Mouse (Mus musculus) lung, postnatal 0 days (tissue): ENCODE results near the gene Zfp655. TPM values are rescaled to one million over a fixed set of nuclear protein-coding genes. Genes with fewer than 3 reads are reported as not detected.

Experiments used
- ATAC-seq: fragments of 200-750 bp; cut with Nextera tagmentation; 2 replicates; pipeline ENCODE4 v1.8.0; 2017; ENCODE audit warnings: moderate library complexity
- DNase-seq: peaks from one replicate; pipeline ENCODE4 v3.0.0-alpha.2; 2016; ENCODE audit warnings: low spot score
- H3K27ac ChIP-seq: fragments of 300-500 bp; sonication (generic); 2 replicates; pipeline ENCODE4 v1.5.1; 2014; ENCODE audit warnings: antibody characterized with exemption, mild to moderate bottlenecking, low read length, mixed read lengths
- H3K27me3 ChIP-seq: fragments of 300-500 bp; sonication (generic); replicated peaks from 2 replicates; pipeline ENCODE4 v1.6.1; 2014; ENCODE audit warnings: low read length, mixed read lengths; ENCODE audit not compliant: insufficient read depth
- H3K36me3 ChIP-seq: fragments of 300-500 bp; sonication (generic); 2 replicates; pipeline ENCODE4 v1.6.1; 2014; ENCODE audit warnings: low read length, mixed read lengths; ENCODE audit not compliant: insufficient read depth
- H3K4me1 ChIP-seq: fragments of 300-500 bp; sonication (generic); 2 replicates; pipeline ENCODE4 v1.6.1; 2014; ENCODE audit warnings: antibody characterized with exemption, low read depth, low read length, mixed read lengths; ENCODE audit not compliant: insufficient read depth
- H3K4me2 ChIP-seq: fragments of 300-500 bp; sonication (generic); replicated peaks from 2 replicates; pipeline ENCODE4 v1.6.1; 2014; ENCODE audit warnings: low read depth, mild to moderate bottlenecking, low read length, moderate library complexity, mixed read lengths
- H3K4me3 ChIP-seq: fragments of 300-500 bp; sonication (generic); 2 replicates; pipeline ENCODE4 v1.5.1; 2014; ENCODE audit warnings: low read depth, low read length
- H3K9ac ChIP-seq: fragments of 300-500 bp; sonication (generic); replicated peaks from 2 replicates; pipeline ENCODE4 v1.6.1; 2014; ENCODE audit warnings: low read depth, mild to moderate bottlenecking
- H3K9me3 ChIP-seq: fragments of 300-500 bp; sonication (generic); 2 replicates; pipeline ENCODE4 v1.6.1; 2016; ENCODE audit warnings: low read length, mixed read lengths
- CTCF ChIP-seq: IDR thresholded peaks from 2 replicates; pipeline ENCODE4 v1.5.1; 2016; ENCODE audit warnings: antibody characterized with exemption, mild to moderate bottlenecking
- EP300 ChIP-seq: IDR thresholded peaks from 2 replicates; pipeline ENCODE4 v1.6.1; 2016; ENCODE audit warnings: antibody characterized with exemption, mild to moderate bottlenecking, control low read depth
- WGBS: fragments of 180-500 bp; shearing (Covaris S2); extraction: QIAGEN DNeasy Blood & Tissue Kit; methylation state at CpG from one replicate; pipeline ENCODE4 v1.1.7; 2014; 5-methylcytosine and 5-hydroxymethylcytosine counted together
- polyA plus RNA-seq: library from polyadenylated mRNA; unstranded; fragments of >200 nt; fragmentation: Nextera tagmentation; extraction: Ambion mirVana; gene quantifications from 2 replicates; pipeline ENCODE4 v1.2.1, GENCODE M21; 2015

Gene Zfp655
- polyA plus RNA-seq, 1 experiment from 2014 or later: 32.1 TPM

DNA sequence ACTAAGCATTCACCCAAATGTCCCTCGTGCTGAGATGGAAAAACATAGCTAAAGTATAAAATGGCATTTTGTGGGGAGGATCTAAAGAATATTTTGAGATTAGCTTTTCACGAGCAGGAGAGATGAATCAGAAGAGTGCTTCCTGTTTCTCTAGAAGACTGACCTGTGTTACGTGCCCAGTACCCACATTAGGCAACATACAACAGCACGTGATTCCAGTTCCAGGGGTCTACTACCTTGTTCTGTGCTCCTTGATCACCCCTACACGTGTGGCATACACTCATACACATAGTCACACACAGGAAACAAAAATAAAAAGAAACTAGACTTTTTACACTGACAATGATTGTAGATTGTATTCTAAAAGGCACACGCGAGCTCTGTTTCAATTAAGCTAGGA lies 31.1 kb upstream of the Zfp655 start:
- WGBS: 76% methylated on average over 7 of the region's 7 CpGs
- Histone ChIP-seq H3K4me2 (peak overlapping the region; percentile 91; the same call in 1 of the 2 replicates), H3K9me3 (no peaks in the 10 kb centered on the region), H3K36me3 (peaks cover 18% of the 10 kb centered on the region; the same call in 1 of the 2 replicates), H3K4me1 (peaks cover 7% of the 10 kb centered on the region; the same call in 1 of the 2 replicates), H3K27me3 (no peaks in the 10 kb centered on the region), H3K4me3 (no peak overlapping the region), H3K9ac (0 out of 2 replicates have a peak overlapping the region, but pooled peaks have one; percentile 23), H3K27ac (no peak overlapping the region)
- ATAC-seq: no peak
- DNase-seq: no peak
- TF ChIP-seq CTCF: no peak
- TF ChIP-seq EP300: no peak

DNA sequence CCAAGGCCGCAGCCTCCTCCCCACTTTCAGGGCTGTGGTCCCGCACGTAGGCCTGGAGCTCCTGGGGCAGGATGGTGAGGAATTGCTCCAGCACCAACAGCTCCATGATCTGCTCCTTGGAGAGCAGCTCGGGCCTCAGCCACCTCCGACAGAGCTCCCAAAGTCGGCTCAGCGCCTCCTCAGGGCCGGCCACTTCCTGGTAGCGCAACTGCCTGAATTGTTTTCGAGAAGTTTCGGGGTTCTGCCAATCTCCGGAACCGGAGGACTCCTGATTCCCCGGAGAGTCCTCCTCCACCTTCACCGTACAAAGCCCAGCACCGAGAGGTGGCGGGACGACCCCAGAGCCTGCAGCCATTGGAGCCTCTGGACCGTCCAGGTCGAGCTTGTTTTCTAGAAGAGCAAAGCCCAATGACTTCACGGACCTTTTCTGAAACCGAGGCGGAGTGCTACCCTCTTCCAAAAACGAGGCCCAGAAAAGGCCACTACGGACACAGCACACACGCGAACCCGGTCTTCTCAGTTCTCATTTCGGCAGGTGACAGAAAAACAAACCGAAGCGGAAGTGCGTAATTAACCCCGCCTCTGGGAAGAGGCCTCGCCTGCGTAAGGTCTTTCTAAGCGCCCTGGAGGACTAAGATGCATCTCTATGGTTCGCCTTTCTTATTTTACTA lies 30.1 kb upstream of the Zfp655 start, which contains the start of gene Zkscan14:
Gene Zkscan14 (minus strand): TSS at position 548 of the 671 bp plus-strand sequence.
- peak within 1 kb of the TSS; percentile 89 for H3K4me3 ChIP-seq
- ATAC-seq: peak; percentile 7; the same call in 1 of the 2 replicates

DNA sequence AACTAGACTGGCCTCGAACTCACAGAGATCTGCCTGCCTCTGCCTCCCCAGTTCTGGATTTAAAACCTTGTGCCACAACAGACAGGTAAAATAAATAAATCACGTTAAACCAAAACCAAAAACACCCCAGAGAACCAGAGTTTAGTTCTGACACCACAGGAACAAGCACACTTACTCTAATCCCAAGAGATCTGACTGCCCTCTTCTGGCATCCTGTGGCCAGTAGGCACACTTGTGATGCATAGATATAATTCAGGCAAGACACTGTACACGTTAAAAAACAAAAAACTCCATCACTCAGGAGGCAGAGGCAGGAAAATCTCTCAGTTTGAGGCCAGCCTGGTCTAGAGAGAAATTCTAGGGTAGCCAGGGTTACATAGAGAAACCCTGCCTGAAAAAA lies 29.1 kb upstream of the Zfp655 start:
- no peaks in the 10 kb centered on the region for H3K27me3 ChIP-seq
- DNase-seq: no peak
- ATAC-seq: no peak
- H3K4me3 ChIP-seq: no peak overlapping the region
- TF ChIP-seq CTCF: 0 out of 2 replicates have a peak, but pooled peaks have one; percentile 12
- TF ChIP-seq EP300: no peak
- peaks cover 7% of the 10 kb centered on the region; the same call in 1 of the 2 replicates for H3K4me1 ChIP-seq
- H3K36me3 ChIP-seq: 0 out of 2 replicates have a peak, but pooled peaks cover 7% of the 10 kb centered on the region
- H3K9ac ChIP-seq: no peak overlapping the region
- no peak overlapping the region for H3K4me2 ChIP-seq
- H3K27ac ChIP-seq: no peak overlapping the region
- no peaks in the 10 kb centered on the region for H3K9me3 ChIP-seq
- WGBS: 44% methylated on average over 3 of the region's 3 CpGs

More for the DNA sequence above, 30.1 kb upstream of the Zfp655 start, which contains the start of gene Zkscan14:
- Histone ChIP-seq H3K27me3 (no peaks in the 10 kb centered on the region), H3K9me3 (no peaks in the 10 kb centered on the region), H3K4me1 (peaks cover 7% of the 10 kb centered on the region; the same call in 1 of the 2 replicates), H3K27ac (peak within 1 kb of the TSS; percentile 96), H3K4me2 (peak within 1 kb of the TSS; percentile 91), H3K9ac (peak within 1 kb of the TSS; percentile 94), H3K36me3 (0 out of 2 replicates have a peak, but pooled peaks cover 8% of the 10 kb centered on the region)
- peak; percentile 95 for DNase-seq
- 2% methylated on average over 37 of the region's 37 CpGs for WGBS
- TF ChIP-seq CTCF (no peak), EP300 (peak; percentile 37; the same call in 1 of the 2 replicates)

DNA sequence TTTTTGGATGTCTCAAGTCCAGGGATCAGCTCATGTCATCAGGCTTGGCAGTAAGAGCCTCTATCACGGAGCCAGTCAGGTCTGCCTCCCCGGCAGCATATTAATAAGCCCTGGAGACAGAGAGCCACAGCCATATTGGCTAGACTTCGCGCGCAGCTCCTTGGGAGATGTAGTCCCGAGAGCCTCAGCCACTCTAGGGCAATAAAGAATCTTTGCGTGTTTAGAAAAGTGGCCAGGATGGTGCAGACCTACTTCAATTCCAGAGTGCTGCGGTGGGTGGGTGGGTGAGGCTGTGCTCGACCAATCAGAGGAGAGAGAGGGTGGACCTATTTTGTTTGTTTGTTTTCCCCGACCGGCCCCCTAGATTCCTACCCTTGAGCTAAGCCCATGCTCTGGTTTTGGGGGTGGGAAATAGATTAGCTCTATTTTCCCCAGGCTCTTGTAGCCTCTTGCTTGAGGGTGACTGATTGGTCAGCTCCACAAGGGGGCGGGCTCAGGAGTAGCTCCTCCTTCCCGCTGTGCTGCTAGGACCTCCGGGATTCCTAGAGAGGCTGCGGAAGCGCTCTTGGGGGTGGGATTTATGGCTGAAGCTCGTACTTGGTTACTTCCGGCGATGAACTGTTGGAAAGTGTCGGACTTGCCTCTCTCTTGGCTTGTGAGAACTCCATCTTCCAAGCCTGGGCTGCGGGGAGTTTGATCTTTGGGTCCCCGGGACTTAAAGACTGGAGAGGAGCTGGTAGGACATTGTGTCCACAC lies 27.4 kb upstream of the Zfp655 start, which contains the start of gene Zkscan5:
Gene Zkscan5 (plus strand): TSS at position 627 of the 756 bp plus-strand sequence.
- Histone ChIP-seq H3K27ac (peak within 1 kb of the TSS; percentile 91), H3K9ac (peak within 1 kb of the TSS; percentile 58), H3K4me3 (peak within 1 kb of the TSS; percentile 58), H3K4me1 (peaks cover 7% of the 10 kb centered on the region; the same call in 1 of the 2 replicates), H3K27me3 (no peaks in the 10 kb centered on the region), H3K9me3 (no peaks in the 10 kb centered on the region), H3K4me2 (peak within 1 kb of the TSS; percentile 61), H3K36me3 (no peaks in the 10 kb centered on the region)
- WGBS: under 1% methylated on average over 22 of the region's 22 CpGs
- TF ChIP-seq EP300 (peak; percentile 64; the same call in 1 of the 2 replicates), CTCF (no peak; the same call in 1 of the 2 replicates)
- ATAC-seq (peak; percentile 95), DNase-seq (peak; percentile 99)

DNA sequence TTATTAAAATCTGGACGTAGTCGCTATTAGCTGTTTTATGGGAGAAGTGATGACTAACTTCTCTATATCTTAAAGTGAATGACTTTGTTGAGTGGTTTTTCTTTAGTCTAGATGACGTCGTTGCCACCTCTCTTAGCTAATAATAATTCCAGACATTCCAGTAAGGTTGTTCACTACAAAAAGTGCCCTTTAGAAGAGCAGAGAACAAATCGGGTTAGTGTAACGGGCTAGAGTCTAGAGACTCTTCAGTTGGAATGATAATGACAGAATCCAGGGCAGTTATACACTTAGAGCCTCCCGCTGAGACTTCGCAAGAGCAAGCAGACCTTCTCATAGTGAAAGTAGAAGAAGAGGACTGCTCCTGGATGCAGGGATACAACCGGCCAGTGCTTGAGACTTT lies 26.5 kb upstream of the Zfp655 start:
- H3K27ac ChIP-seq: peak overlapping the region; percentile 55
- peaks cover 7% of the 10 kb centered on the region; the same call in 1 of the 2 replicates for H3K4me1 ChIP-seq
- ATAC-seq (peak; percentile 37), DNase-seq (peak; percentile 95)
- peak overlapping the region; percentile 61 for H3K4me2 ChIP-seq
- 11% methylated on average over 9 of the region's 9 CpGs for WGBS
- H3K9me3 ChIP-seq: no peaks in the 10 kb centered on the region
- peak overlapping the region; percentile 58 for H3K4me3 ChIP-seq
- H3K9ac ChIP-seq: peak overlapping the region; percentile 58; the same call in 1 of the 2 replicates
- no peaks in the 10 kb centered on the region for H3K36me3 ChIP-seq
- TF ChIP-seq EP300: peak; percentile 98
- no peak for TF ChIP-seq CTCF
- H3K27me3 ChIP-seq: no peaks in the 10 kb centered on the region

DNA sequence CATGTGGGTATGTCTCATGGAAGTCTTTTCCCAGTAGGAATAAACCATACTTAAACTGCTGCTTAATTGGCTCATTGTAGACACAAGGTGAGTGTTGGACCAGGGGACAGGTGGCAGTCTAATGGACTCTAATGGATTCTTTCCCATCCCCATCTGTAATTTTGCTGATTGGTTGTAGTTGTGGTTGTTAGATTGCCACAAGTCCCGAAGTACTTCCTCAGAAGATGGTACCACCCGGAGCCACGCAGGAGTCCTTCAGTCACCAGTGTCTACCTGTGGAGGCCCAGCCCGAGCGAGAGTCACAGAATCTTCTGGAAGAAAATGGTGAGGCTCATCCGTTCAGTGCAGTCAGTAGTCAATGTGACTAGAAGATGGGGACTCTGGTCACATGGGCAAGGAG lies 24.1 kb upstream of the Zfp655 start:
- WGBS: 95% methylated on average over 6 of the region's 6 CpGs
- H3K4me2 ChIP-seq: no peak overlapping the region
- H3K27ac ChIP-seq: no peak overlapping the region
- H3K4me3 ChIP-seq: no peak overlapping the region
- H3K9me3 ChIP-seq: no peaks in the 10 kb centered on the region
- peaks cover 3% of the 10 kb centered on the region; the same call in 1 of the 2 replicates for H3K36me3 ChIP-seq
- TF ChIP-seq EP300 (no peak), CTCF (no peak)
- no peak overlapping the region for H3K9ac ChIP-seq
- H3K4me1 ChIP-seq: no peaks in the 10 kb centered on the region
- ATAC-seq (no peak), DNase-seq (no peak)
- no peaks in the 10 kb centered on the region for H3K27me3 ChIP-seq
